Mouse (Mus musculus) embryonic facial prominence, embryonic 14.5 days (tissue): Measurements from ENCODE around the gene Slc29a4. TPM values are rescaled to one million over a fixed set of nuclear protein-coding genes. Genes with fewer than 3 reads are reported as not detected.

Experiments
- ATAC-seq: fragments of 200-750 bp; cut with Nextera tagmentation; 2 replicates; pipeline ENCODE4 v1.8.0; 2017; ENCODE audit warnings: low read depth, moderate number of reproducible peaks, moderate TSS enrichment
- DNase-seq: peaks from one replicate; pipeline ENCODE4 v3.0.0-alpha.2; 2015; ENCODE audit warnings: low spot score
- H3K27ac ChIP-seq: fragments of 300-500 bp; sonication (generic); replicated peaks from 2 replicates; pipeline ENCODE4 v1.5.1; 2014; ENCODE audit warnings: low read depth, mild to moderate bottlenecking, low read length, moderate library complexity
- H3K27me3 ChIP-seq: fragments of 300-500 bp; sonication (generic); replicated peaks from 2 replicates; pipeline ENCODE4 v1.6.1; 2014; ENCODE audit warnings: low read length; ENCODE audit not compliant: control insufficient read depth, insufficient read depth
- H3K36me3 ChIP-seq: fragments of 300-500 bp; sonication (generic); 2 replicates; pipeline ENCODE4 v1.6.1; 2014; ENCODE audit warnings: low read length, mixed read lengths; ENCODE audit not compliant: control insufficient read depth, insufficient read depth
- H3K4me1 ChIP-seq: fragments of 300-500 bp; sonication (generic); 2 replicates; pipeline ENCODE4 v1.6.1; 2014; ENCODE audit warnings: antibody characterized with exemption, low read length; ENCODE audit not compliant: control insufficient read depth, insufficient read depth
- H3K4me2 ChIP-seq: fragments of 300-500 bp; sonication (generic); 2 replicates; pipeline ENCODE4 v1.6.1; 2014; ENCODE audit warnings: low read depth, mild to moderate bottlenecking, low read length, moderate library complexity, mixed read lengths
- H3K4me3 ChIP-seq: fragments of 300-500 bp; sonication (generic); 2 replicates; pipeline ENCODE4 v1.5.1; 2014; ENCODE audit warnings: low read depth, mild to moderate bottlenecking, low read length
- H3K9ac ChIP-seq: fragments of 300-500 bp; sonication (generic); 2 replicates; pipeline ENCODE4 v1.6.1; 2014; ENCODE audit warnings: low read depth, mild to moderate bottlenecking, low read length, moderate library complexity, mixed read lengths
- H3K9me3 ChIP-seq: fragments of 300-500 bp; sonication (generic); 2 replicates; pipeline ENCODE4 v1.6.1; 2016; ENCODE audit warnings: low read length; ENCODE audit not compliant: control insufficient read depth
- WGBS: fragments of 180-500 bp; shearing (Covaris S2); extraction: QIAGEN DNeasy Blood & Tissue Kit; methylation state at CpG from one replicate; pipeline ENCODE4 v1.1.7; 2014; 5-methylcytosine and 5-hydroxymethylcytosine counted together
- polyA plus RNA-seq: library from polyadenylated mRNA; unstranded; fragments of >200 nt; fragmentation: Nextera tagmentation; extraction: Ambion mirVana; gene quantifications from 2 replicates; pipeline ENCODE4 v1.2.1, GENCODE M21; 2014

Slc29a4 gene
- polyA plus RNA-seq, 1 experiment from 2014 or later = 6.0 TPM

DNA sequence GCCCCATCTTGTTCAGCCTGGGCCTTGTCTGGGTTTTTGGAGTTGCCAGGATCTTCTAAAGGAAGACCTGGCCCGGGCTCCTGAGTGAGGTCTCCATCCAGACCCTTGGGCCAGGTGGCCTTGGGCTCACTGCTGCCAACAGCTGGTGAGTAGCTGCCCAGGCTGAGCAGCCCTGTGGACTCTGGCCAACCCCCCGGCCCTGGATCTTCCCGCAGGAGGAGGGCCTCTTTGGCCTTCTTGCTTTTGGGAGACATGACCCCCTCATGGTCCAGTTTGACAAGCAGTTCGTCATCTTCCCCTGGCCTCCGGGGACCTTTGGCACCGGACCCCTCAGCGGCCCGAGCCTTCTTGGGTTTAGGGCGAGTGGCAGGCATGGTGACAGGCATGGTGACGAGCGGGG is 39.6 kb downstream of the Slc29a4 start:
- Histone ChIP-seq H3K27me3 (no peaks in the 10 kb centered on the region), H3K27ac (no peak overlapping the region), H3K4me3 (no peak overlapping the region), H3K4me1 (no peaks in the 10 kb centered on the region), H3K36me3 (peaks cover 99% of the 10 kb centered on the region), H3K9me3 (no peaks in the 10 kb centered on the region), H3K9ac (no peak overlapping the region), H3K4me2 (no peak overlapping the region)
- ATAC-seq (no peak), DNase-seq (no peak)
- 93% methylated on average over 10 of the region's 11 CpGs for WGBS

DNA sequence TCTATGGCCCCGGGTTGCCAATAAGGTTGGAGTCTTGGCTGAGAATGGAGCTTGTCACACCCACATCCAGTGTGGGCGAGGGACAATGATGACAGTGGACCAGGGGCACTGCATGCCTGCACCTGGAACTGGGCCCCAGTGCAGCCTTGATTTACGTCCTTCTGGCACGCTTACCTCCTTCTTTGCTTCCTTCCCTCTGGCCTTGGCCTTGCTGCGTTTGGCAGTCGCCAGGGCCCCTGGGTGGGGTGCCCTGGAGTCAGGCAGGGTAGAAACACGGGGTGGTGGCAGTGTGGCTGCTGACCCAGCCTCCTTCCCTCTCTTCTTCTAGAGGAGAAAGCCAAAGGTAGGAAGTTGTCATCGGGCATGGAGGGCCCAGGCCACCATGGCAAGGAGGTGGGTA is 47.6 kb downstream of the Slc29a4 start:
- 86% methylated on average over 8 of the region's 8 CpGs for WGBS
- no peak for ATAC-seq
- H3K27ac ChIP-seq = no peak overlapping the region

DNA sequence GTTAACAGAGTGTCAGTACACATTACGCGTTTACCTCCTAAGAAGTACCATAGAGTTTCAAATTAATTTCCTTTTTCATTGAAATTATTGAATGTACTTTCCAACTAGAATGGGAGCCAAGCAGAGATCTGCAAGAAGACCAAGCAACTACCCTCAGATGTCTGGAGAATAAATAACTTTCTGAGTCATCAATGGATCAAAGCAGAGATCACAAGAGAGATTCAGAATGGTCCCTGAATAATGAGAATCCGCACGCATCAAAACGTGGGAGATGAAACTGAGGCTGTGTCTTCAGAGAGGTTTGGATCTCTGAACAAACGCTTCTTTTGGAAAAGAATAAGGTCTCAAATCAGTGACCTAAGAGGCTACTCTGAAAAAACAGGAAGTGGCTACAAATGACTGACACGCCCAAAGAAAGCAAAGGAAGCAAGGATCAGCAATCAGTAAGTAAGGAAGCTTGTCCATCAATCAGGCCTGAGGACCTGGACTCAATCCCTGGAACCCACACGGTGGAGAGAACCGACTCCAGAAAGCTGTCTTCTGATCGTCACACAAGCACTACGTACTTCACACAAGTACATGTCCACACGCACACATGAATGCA is 54.8 kb downstream of the Slc29a4 start:
- no peak overlapping the region for H3K4me2 ChIP-seq
- H3K4me3 ChIP-seq = no peak overlapping the region
- peak overlapping the region; percentile 6; the same call in 1 of the 2 replicates for H3K27ac ChIP-seq
- no peak overlapping the region for H3K9ac ChIP-seq
- H3K36me3 ChIP-seq = peaks cover 93% of the 10 kb centered on the region
- WGBS = 78% methylated on average over 12 of the region's 12 CpGs
- H3K4me1 ChIP-seq = no peaks in the 10 kb centered on the region
- no peaks in the 10 kb centered on the region for H3K9me3 ChIP-seq
- no peak for DNase-seq
- H3K27me3 ChIP-seq = no peaks in the 10 kb centered on the region
- ATAC-seq = no peak

More for the DNA sequence above, 47.6 kb downstream of the Slc29a4 start:
- Histone ChIP-seq H3K36me3 (peaks cover 97% of the 10 kb centered on the region), H3K27me3 (no peaks in the 10 kb centered on the region), H3K9me3 (no peaks in the 10 kb centered on the region), H3K4me2 (no peak overlapping the region), H3K4me3 (no peak overlapping the region), H3K9ac (no peak overlapping the region), H3K4me1 (no peaks in the 10 kb centered on the region)
- DNase-seq = no peak

DNA sequence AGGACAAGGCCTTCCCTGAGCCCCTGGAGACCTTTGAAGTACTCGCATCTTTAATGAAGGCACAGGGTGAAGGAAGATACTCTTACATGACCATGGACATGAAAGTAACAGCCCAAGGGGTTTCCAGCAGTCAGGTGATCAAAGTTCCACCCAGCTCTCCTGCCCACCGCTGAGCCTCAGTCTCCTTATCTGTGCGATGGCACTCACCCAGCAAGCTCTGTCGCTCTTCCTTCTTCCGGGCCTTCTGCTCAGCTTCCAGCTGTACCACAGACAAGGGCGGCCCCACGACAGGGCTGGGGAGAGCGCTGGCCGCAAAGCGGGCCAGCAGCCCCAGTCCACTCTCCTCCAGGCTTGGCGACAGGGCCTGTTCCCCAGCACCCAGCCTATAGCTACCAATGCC is 57.9 kb downstream of the Slc29a4 start:
- WGBS = 92% methylated on average over 11 of the region's 11 CpGs
- DNase-seq = no peak
- no peak overlapping the region for H3K4me3 ChIP-seq
- no peak overlapping the region for H3K27ac ChIP-seq
- no peak overlapping the region for H3K4me2 ChIP-seq
- H3K9me3 ChIP-seq = no peaks in the 10 kb centered on the region
- H3K4me1 ChIP-seq = no peaks in the 10 kb centered on the region
- ATAC-seq = no peak
- H3K36me3 ChIP-seq = peaks cover 92% of the 10 kb centered on the region
- H3K27me3 ChIP-seq = no peaks in the 10 kb centered on the region
- no peak overlapping the region for H3K9ac ChIP-seq

DNA sequence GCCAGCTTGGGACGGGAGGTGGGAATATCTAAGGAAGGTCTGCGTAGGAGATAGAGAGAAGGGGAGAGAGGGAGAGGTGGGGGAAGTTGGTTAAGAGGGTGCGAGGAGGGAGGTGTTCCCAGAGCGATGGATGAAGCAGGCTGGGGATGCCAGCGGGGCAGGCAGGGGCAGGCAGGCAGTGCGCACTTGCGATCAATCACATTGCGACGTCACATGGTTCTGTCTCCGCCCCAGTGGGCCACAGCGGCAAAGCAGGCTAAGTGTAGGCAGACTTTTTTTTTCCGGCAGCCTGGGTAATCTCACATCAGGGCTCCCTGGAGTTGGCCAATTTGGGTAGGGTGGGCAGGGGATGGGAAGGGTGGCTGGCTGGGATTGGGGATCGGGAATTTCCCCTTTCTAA is 59.9 kb downstream of the Slc29a4 start:
- Histone ChIP-seq H3K4me3 (no peak overlapping the region), H3K27me3 (no peaks in the 10 kb centered on the region), H3K9ac (no peak overlapping the region), H3K36me3 (peaks cover 96% of the 10 kb centered on the region), H3K4me2 (no peak overlapping the region), H3K27ac (0 out of 2 replicates have a peak overlapping the region, but pooled peaks have one; percentile 39), H3K4me1 (no peaks in the 10 kb centered on the region), H3K9me3 (no peaks in the 10 kb centered on the region)
- 62% methylated on average over 10 of the region's 13 CpGs for WGBS
- DNase-seq (peak; percentile 20), ATAC-seq (peak; percentile 24; the same call in 1 of the 2 replicates)

DNA sequence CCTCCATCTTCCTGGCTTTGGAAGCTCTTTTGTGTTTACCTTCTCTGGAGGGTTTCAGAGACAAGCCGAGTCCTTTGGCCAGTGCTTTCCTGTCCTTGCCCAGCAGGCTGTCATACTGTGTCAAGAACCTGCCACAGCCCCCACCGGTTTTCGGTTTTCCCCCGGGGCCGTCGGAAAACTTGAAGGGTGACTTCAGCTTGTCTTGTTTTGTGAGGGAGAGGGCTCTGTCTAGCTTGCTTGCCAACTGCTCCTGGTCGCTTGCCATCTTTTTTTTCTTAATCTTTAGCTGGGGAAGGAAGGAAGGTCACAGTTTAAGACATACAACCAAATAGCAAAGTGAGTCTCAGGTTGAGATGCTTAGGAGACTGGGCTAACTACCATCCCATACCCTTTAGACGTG is 67.5 kb downstream of the Slc29a4 start:
- H3K9ac ChIP-seq = no peak overlapping the region
- DNase-seq (no peak), ATAC-seq (no peak)
- H3K27ac ChIP-seq = no peak overlapping the region
- H3K9me3 ChIP-seq = no peaks in the 10 kb centered on the region
- H3K4me3 ChIP-seq = no peak overlapping the region
- WGBS = 88% methylated on average over 8 of the region's 8 CpGs
- H3K36me3 ChIP-seq = peaks cover 99% of the 10 kb centered on the region
- H3K4me1 ChIP-seq = no peaks in the 10 kb centered on the region
- no peaks in the 10 kb centered on the region for H3K27me3 ChIP-seq
- no peak overlapping the region for H3K4me2 ChIP-seq

DNA sequence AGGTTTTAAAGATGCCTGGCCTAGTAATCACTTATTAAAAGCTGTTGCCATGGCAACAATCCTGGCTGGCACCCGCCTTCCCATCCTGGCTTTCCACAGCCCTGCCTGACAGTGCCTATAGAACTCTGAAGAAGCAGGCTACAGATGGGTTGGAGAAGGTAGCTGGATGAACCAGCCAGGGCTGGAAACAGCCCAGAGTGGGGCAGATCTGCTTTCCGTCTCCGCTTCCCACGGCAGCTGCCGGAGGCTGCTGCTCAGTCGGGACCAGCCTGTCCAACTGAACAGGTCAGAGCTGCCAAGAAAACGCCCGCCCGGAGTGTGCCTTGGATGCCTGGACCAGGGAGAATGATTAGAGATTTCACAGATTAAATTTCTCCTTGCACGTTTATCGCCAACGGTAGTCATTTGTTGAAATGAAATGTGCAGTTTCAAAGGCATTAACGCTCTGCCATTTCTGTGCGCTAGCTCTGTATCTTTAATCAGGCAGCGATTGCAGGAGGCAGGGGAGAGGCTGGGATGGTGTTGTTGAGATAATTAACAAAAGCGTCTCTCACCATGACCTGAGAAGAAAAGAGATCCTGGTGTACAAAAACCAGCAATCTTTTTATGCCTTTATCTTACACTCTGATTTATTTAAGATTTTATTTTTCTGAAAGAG is 69.1 kb downstream of the Slc29a4 start:
- ATAC-seq = peak; percentile 53
- H3K4me1 ChIP-seq = no peaks in the 10 kb centered on the region
- H3K27me3 ChIP-seq = no peaks in the 10 kb centered on the region
- no peak overlapping the region for H3K4me3 ChIP-seq
- H3K27ac ChIP-seq = no peak overlapping the region
- H3K4me2 ChIP-seq = no peak overlapping the region
- no peak overlapping the region for H3K9ac ChIP-seq
- DNase-seq = peak; percentile 42
- peaks cover 98% of the 10 kb centered on the region for H3K36me3 ChIP-seq
- WGBS = 79% methylated on average over 16 of the region's 16 CpGs
- no peaks in the 10 kb centered on the region for H3K9me3 ChIP-seq

DNA sequence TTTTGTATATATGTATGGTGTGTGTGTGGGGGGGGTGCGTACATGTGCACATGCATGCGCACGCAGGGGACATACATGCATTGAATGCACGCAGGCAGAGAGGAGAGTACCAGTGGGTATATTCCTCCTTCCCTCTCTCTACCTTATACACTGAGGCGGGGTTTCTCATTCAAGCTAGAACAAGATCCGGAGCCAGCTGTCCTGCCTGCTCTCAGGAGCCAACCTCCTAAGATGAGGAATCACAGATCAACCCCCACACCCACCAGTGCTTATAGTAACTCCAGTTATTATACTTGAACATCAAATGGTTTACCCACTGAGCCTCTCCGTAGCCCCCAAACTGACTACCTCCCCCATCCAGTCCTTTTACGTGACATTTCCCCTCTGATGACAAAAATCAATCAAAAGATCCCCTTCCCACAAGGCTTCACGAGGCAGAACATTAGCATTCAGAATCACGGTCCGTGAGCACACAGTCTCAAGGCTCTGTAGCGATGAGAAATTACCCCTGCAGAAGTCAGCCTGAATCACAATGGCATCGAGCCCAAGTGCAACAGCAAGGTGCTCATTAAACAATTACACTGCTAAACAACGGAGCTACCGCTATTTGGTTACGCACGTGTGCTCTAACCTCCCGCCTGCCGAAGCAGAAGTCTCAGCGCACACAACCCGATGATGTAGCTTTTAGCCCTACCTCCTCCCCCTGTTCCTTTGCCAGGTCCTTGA is 69.9 kb downstream of the Slc29a4 start:
- Histone ChIP-seq H3K4me2 (no peak overlapping the region), H3K4me1 (no peaks in the 10 kb centered on the region), H3K36me3 (peaks cover 98% of the 10 kb centered on the region), H3K4me3 (no peak overlapping the region), H3K27ac (no peak overlapping the region), H3K9ac (no peak overlapping the region), H3K27me3 (no peaks in the 10 kb centered on the region), H3K9me3 (no peaks in the 10 kb centered on the region)
- ATAC-seq (no peak), DNase-seq (no peak)
- WGBS = 84% methylated on average over 21 of the region's 21 CpGs
